Mouse (Mus musculus): ENCODE data around the gene Fibp. TPM values are rescaled to one million over a fixed set of nuclear protein-coding genes. Genes with fewer than 3 reads are reported as not detected.

Fibp gene
- total and polyA plus RNA-seq, 3 experiments: 47.1 to 88.3 (median 52.9) TPM

- TF ChIP-seq POLR2A (IDR thresholded peaks at IDR 0.05; ENCODE audit: insufficient read depth, low read depth, low read length) (0 out of 2 replicates have a peak, but pooled peaks have one; percentile 5), CTCF (IDR thresholded peaks at IDR 0.05) (no peak)
- no peak for DNase-seq
- no peak overlapping the region for H3K9ac ChIP-seq (ENCODE audit: low read depth, low read length)
- H3K27ac ChIP-seq: no peak overlapping the region
- H3K36me3 ChIP-seq (ENCODE audit: control insufficient read depth, insufficient read depth, low read length): no peaks in the 10 kb centered on the region
- H3K27me3 ChIP-seq (ENCODE audit: control insufficient read depth, insufficient read depth, low read length): no peaks in the 10 kb centered on the region
- H3K4me1 ChIP-seq (ENCODE audit: control insufficient read depth, insufficient read depth, low read length): peaks cover 2% of the 10 kb centered on the region; the same call in 1 of the 2 replicates
- no peaks in the 10 kb centered on the region for H3K79me2 ChIP-seq (replicated peaks; ENCODE audit: control insufficient read depth, insufficient read depth, low read length)
- no peak overlapping the region for H3K4me3 ChIP-seq
- 82% methylated on average over 5 of the region's 5 CpGs for WGBS
- intact Hi-C loops (cut with DNase I): no loop called here
Observed at GRCm38 (mm10) chr19:5484496-5484895, 24.1 kb downstream of the Fibp start.

GRCm38 (mm10) chr19:5485371-5485770, 25.0 kb downstream of the Fibp start:
- Histone ChIP-seq H3K36me3 (ENCODE audit: control insufficient read depth, insufficient read depth, low read length) (no peaks in the 10 kb centered on the region), H3K27me3 (ENCODE audit: control insufficient read depth, insufficient read depth, low read length) (no peaks in the 10 kb centered on the region), H3K4me1 (ENCODE audit: control insufficient read depth, insufficient read depth, low read length) (peaks cover 2% of the 10 kb centered on the region; the same call in 1 of the 2 replicates), H3K4me3 (no peak overlapping the region), H3K79me2 (replicated peaks; ENCODE audit: control insufficient read depth, insufficient read depth, low read length) (no peaks in the 10 kb centered on the region), H3K9ac (ENCODE audit: low read depth, low read length) (no peak overlapping the region), H3K27ac (no peak overlapping the region)
- WGBS: 78% methylated on average over 8 of the region's 8 CpGs
- no peak for TF ChIP-seq CTCF (IDR thresholded peaks at IDR 0.05)
- intact Hi-C loops (cut with DNase I): no loop called here
- no peak for DNase-seq

- Histone ChIP-seq H3K79me2 (replicated peaks; ENCODE audit: control insufficient read depth, insufficient read depth, low read length) (no peaks in the 10 kb centered on the region), H3K4me1 (ENCODE audit: control insufficient read depth, insufficient read depth, low read length) (peaks cover 2% of the 10 kb centered on the region; the same call in 1 of the 2 replicates), H3K36me3 (ENCODE audit: control insufficient read depth, insufficient read depth, low read length) (no peaks in the 10 kb centered on the region), H3K27me3 (ENCODE audit: control insufficient read depth, insufficient read depth, low read length) (no peaks in the 10 kb centered on the region), H3K4me3 (no peak overlapping the region), H3K27ac (no peak overlapping the region), H3K9ac (ENCODE audit: low read depth, low read length) (no peak overlapping the region)
- DNase-seq: peak in 1 of 2 experiments; percentile 18
- 90% methylated on average over 7 of the region's 7 CpGs for WGBS
- TF ChIP-seq POLR2A (IDR thresholded peaks at IDR 0.05; ENCODE audit: insufficient read depth, low read depth, low read length) (no peak), EP300 (IDR thresholded peaks at IDR 0.05; ENCODE audit: insufficient read depth, low read depth, low read length) (no peak), CTCF (IDR thresholded peaks at IDR 0.05) (no peak)
- intact Hi-C loops (cut with DNase I): loop anchor here (2.0 kb wide), 3 partner anchors 25 to 119 kb away; partner anchors contain the start of genes Banf1, Eif1ad and Fibp
Observed at GRCm38 (mm10) chr19:5485821-5486220, 25.4 kb downstream of the Fibp start.

- Histone ChIP-seq H3K4me1 (ENCODE audit: control insufficient read depth, insufficient read depth, low read length) (peaks cover 2% of the 10 kb centered on the region; the same call in 1 of the 2 replicates), H3K36me3 (ENCODE audit: control insufficient read depth, insufficient read depth, low read length) (no peaks in the 10 kb centered on the region), H3K27ac (no peak overlapping the region), H3K79me2 (replicated peaks; ENCODE audit: control insufficient read depth, insufficient read depth, low read length) (no peaks in the 10 kb centered on the region), H3K27me3 (ENCODE audit: control insufficient read depth, insufficient read depth, low read length) (no peaks in the 10 kb centered on the region), H3K4me3 (no peak overlapping the region), H3K9ac (ENCODE audit: low read depth, low read length) (no peak overlapping the region)
- intact Hi-C loops (cut with DNase I): loop anchor here (2.0 kb wide), 3 partner anchors 25 to 119 kb away; partner anchors contain the start of genes Banf1, Eif1ad and Fibp
- 80% methylated on average over 8 of the region's 8 CpGs for WGBS
- DNase-seq: peak in 1 of 2 experiments; percentile 22
- no peak for TF ChIP-seq EP300 (IDR thresholded peaks at IDR 0.05; ENCODE audit: insufficient read depth, low read depth, low read length)
- TF ChIP-seq POLR2A (IDR thresholded peaks at IDR 0.05; ENCODE audit: insufficient read depth, low read depth, low read length): no peak
- TF ChIP-seq CTCF (IDR thresholded peaks at IDR 0.05): no peak
Observed at GRCm38 (mm10) chr19:5486286-5486685, 25.9 kb downstream of the Fibp start.

- no peak overlapping the region for H3K4me3 ChIP-seq
Observed at GRCm38 (mm10) chr19:5486771-5487170, 26.4 kb downstream of the Fibp start.

GRCm38 (mm10) chr19:5487768-5488550, 27.5 kb downstream of the Fibp start, which contains the start of gene Mus81:
Gene Mus81, minus strand, starts transcription at chr19:5488402.
- Histone ChIP-seq H3K4me1 (ENCODE audit: control insufficient read depth, insufficient read depth, low read length) (peaks cover 2% of the 10 kb centered on the region; the same call in 1 of the 2 replicates), H3K79me2 (replicated peaks; ENCODE audit: control insufficient read depth, insufficient read depth, low read length) (no peaks in the 10 kb centered on the region), H3K9ac (ENCODE audit: low read depth, low read length) (peak within 1 kb of the TSS; percentile 66), H3K36me3 (ENCODE audit: control insufficient read depth, insufficient read depth, low read length) (peaks cover 10% of the 10 kb centered on the region), H3K27ac (peak within 1 kb of the TSS; percentile 98), H3K4me3 (peak within 1 kb of the TSS; percentile 62), H3K27me3 (ENCODE audit: control insufficient read depth, insufficient read depth, low read length) (no peaks in the 10 kb centered on the region)
- DNase-seq: peak; percentile 95 to 97
- intact Hi-C loops (cut with DNase I): loop anchor here (1.0 to 2.0 kb wide), 6 partner anchors 15 to 121 kb away; partner anchors contain the start of genes AI837181, Banf1, Efemp2 and Eif1ad
- TF ChIP-seq POLR2A (IDR thresholded peaks at IDR 0.05; ENCODE audit: insufficient read depth, low read depth, low read length): peak; percentile 92
- TF ChIP-seq CTCF (IDR thresholded peaks at IDR 0.05): peak; percentile 71
- peak; percentile 68 for TF ChIP-seq EP300 (IDR thresholded peaks at IDR 0.05; ENCODE audit: insufficient read depth, low read depth, low read length)
- under 1% methylated on average over 39 of the region's 39 CpGs for WGBS

More at GRCm38 (mm10) chr19:5486771-5487170, 26.4 kb downstream of the Fibp start:
- Histone ChIP-seq H3K27ac (no peak overlapping the region; the same call in 1 of the 2 replicates), H3K9ac (ENCODE audit: low read depth, low read length) (no peak overlapping the region), H3K36me3 (ENCODE audit: control insufficient read depth, insufficient read depth, low read length) (peaks cover under 1% of the 10 kb centered on the region; the same call in 1 of the 2 replicates), H3K27me3 (ENCODE audit: control insufficient read depth, insufficient read depth, low read length) (no peaks in the 10 kb centered on the region), H3K4me1 (ENCODE audit: control insufficient read depth, insufficient read depth, low read length) (peaks cover 2% of the 10 kb centered on the region; the same call in 1 of the 2 replicates), H3K79me2 (replicated peaks; ENCODE audit: control insufficient read depth, insufficient read depth, low read length) (no peaks in the 10 kb centered on the region)
- intact Hi-C loops (cut with DNase I): loop anchor here (1.0 to 2.0 kb wide), 4 partner anchors 13 to 120 kb away; partner anchors contain the start of genes Banf1, Efemp2, Eif1ad and Fibp
- no peak for DNase-seq
- TF ChIP-seq EP300 (IDR thresholded peaks at IDR 0.05; ENCODE audit: insufficient read depth, low read depth, low read length) (no peak), CTCF (IDR thresholded peaks at IDR 0.05) (no peak), POLR2A (IDR thresholded peaks at IDR 0.05; ENCODE audit: insufficient read depth, low read depth, low read length) (no peak)
- WGBS: 67% methylated on average over 4 of the region's 4 CpGs

Measured in heart, adult 2 months (tissue).